Mouse (Mus musculus) heart, postnatal 14 days (tissue): Measurements from ENCODE around the gene Gm20388. TPM values are rescaled to one million over a fixed set of nuclear protein-coding genes. Genes with fewer than 3 reads are reported as not detected.
A peak's percentile ranks its signal among the peaks of the same experiment; 100 is the strongest.

Source experiments
- DNase-seq, 2 experiments: peaks; one replicate each; pipeline ENCODE4 v3.0.0; 2021 to 2022
- intact Hi-C: fragments of 180-260 bp; cut with DNase I; formaldehyde crosslinking; loops from one replicate; pipeline ENCODE4 v1.15.1; 2025
- microRNA-seq, 2 experiments: library from miRNA; unstranded; fragments of <30 nt; microRNA quantifications; one replicate each; pipeline ENCODE4 v1.2.0; 2021 to 2022
- total RNA-seq, 2 experiments: library from RNA; stranded (reverse); gene quantifications; 2 replicates each; pipeline ENCODE4 v1.2.3; 2021

Gm20388 gene
- total RNA-seq, 2 experiments from 2014 or later: 0.24 TPM; not detected in 1

- DNase-seq: no peak
- intact Hi-C loops: no loop called here
Measured at GRCm38 (mm10) chr8:124371410-124372123, 4460.9 kb downstream of the Gm20388 start.

- DNase-seq: no peak
- intact Hi-C loops: no loop called here
Measured at GRCm38 (mm10) chr8:124373753-124374152, 4463.1 kb downstream of the Gm20388 start.

- peak in 1 of 2 experiments; percentile 33 for DNase-seq
- intact Hi-C loops: no loop called here
Measured at GRCm38 (mm10) chr8:124375168-124375567, 4464.5 kb downstream of the Gm20388 start.

- intact Hi-C loops: no loop called here
- no peak for DNase-seq
Measured at GRCm38 (mm10) chr8:124375727-124376126, 4465.1 kb downstream of the Gm20388 start.

- DNase-seq: no peak
- intact Hi-C loops: no loop called here
Measured at GRCm38 (mm10) chr8:124376406-124376805, 4465.8 kb downstream of the Gm20388 start.

GRCm38 (mm10) chr8:124379289-124379688 is 4468.6 kb downstream of the Gm20388 start:
- DNase-seq: no peak

GRCm38 (mm10) chr8:124382235-124382634 is 4471.6 kb downstream of the Gm20388 start:
- intact Hi-C loops: no loop called here
- no peak for DNase-seq

More at GRCm38 (mm10) chr8:124379289-124379688, 4468.6 kb downstream of the Gm20388 start:
- intact Hi-C loops: no loop called here

- intact Hi-C loops: no loop called here
- DNase-seq: no peak
Measured at GRCm38 (mm10) chr8:124384336-124384735, 4473.7 kb downstream of the Gm20388 start.

GRCm38 (mm10) chr8:124386225-124386899 is 4475.7 kb downstream of the Gm20388 start:
- intact Hi-C loops: no loop called here
- no peak for DNase-seq

- no peak for DNase-seq
- intact Hi-C loops: no loop called here
Measured at GRCm38 (mm10) chr8:124389495-124389894, 4478.9 kb downstream of the Gm20388 start.

- intact Hi-C loops: no loop called here
- no peak for DNase-seq
Measured at GRCm38 (mm10) chr8:124391191-124391590, 4480.6 kb downstream of the Gm20388 start.

GRCm38 (mm10) chr8:124392271-124393012 is 4481.8 kb downstream of the Gm20388 start:
- intact Hi-C loops: no loop called here
- no peak for DNase-seq

- no peak for DNase-seq
- intact Hi-C loops: no loop called here
Measured at GRCm38 (mm10) chr8:124393013-124393412, 4482.4 kb downstream of the Gm20388 start.

GRCm38 (mm10) chr8:124393927-124394326 is 4483.3 kb downstream of the Gm20388 start:
- intact Hi-C loops: no loop called here
- no peak for DNase-seq

- DNase-seq: no peak
- intact Hi-C loops: loop anchor here (5.0 kb wide), 1 partner anchor 127 kb away; the partner anchor contains the start of gene Cog2
Measured at GRCm38 (mm10) chr8:124394951-124395350, 4484.3 kb downstream of the Gm20388 start.

Small RNA genes within 50 kb of the gene (microRNA-seq; reads per million reads assigned to microRNA genes)
- gene Gm22715: 0 reads per million in 2 experiments
- 0 reads per million in 2 experiments for gene Gm24366
- 0 reads per million in 2 experiments for gene Gm27530
- gene Mir1967: 0 reads per million in 2 experiments
- 0 reads per million in 2 experiments for gene Mir6396
- gene Mir7079: 0 to 0.60 reads per million in 2 experiments
- gene Mir7080: 6.5 to 473 reads per million in 2 experiments
- 0.12 to 0.27 reads per million in 2 experiments for gene Mir7237
- gene Mir7687: 0.54 to 5.9 reads per million in 2 experiments

Other genes starting within 250 kb of the Gm20388 start
- gene Wfdc1, start 244.5 kb upstream of the Gm20388 start, total RNA-seq: 10 to 100 TPM; 48.2 to 51.1 TPM
- gene Atp2c2, start 210.8 kb upstream of the Gm20388 start, total RNA-seq: under 1 TPM; 0.17 TPM
- 10 to 100 TPM; 11.6 to 14.6 TPM for gene Tldc1, start 132.4 kb upstream of the Gm20388 start, total RNA-seq
- 10 to 100 TPM; 26.1 to 29.3 TPM for gene Cotl1, start 70.3 kb upstream of the Gm20388 start, total RNA-seq
- 1 to 10 TPM; 3.7 TPM for gene Klhl36, start 48.6 kb upstream of the Gm20388 start, total RNA-seq
- gene Usp10, start 481 bp upstream of the Gm20388 start, total RNA-seq: 10 to 100 TPM; 48.1 to 49.2 TPM
- 10 to 100 TPM; 16.9 to 17.6 TPM for gene Crispld2, start 81.6 kb downstream of the Gm20388 start, total RNA-seq
- gene Zdhhc7, start 190.6 kb downstream of the Gm20388 start, total RNA-seq: 10 to 100 TPM; 41.5 to 42.2 TPM
- gene 6430548M08Rik, start 203.3 kb downstream of the Gm20388 start, total RNA-seq: 10 to 100 TPM; 11.7 to 13.3 TPM